Mouse (Mus musculus): ENCODE measurements around the gene Xpo6. TPM values are rescaled to one million over a fixed set of nuclear protein-coding genes. Genes with fewer than 3 reads are reported as not detected.
A peak's percentile ranks its signal among the peaks of the same experiment; 100 is the strongest.

Gene Xpo6
- polyA plus RNA-seq, 1 experiment from 2014 or later = 56.2 TPM

DNA sequence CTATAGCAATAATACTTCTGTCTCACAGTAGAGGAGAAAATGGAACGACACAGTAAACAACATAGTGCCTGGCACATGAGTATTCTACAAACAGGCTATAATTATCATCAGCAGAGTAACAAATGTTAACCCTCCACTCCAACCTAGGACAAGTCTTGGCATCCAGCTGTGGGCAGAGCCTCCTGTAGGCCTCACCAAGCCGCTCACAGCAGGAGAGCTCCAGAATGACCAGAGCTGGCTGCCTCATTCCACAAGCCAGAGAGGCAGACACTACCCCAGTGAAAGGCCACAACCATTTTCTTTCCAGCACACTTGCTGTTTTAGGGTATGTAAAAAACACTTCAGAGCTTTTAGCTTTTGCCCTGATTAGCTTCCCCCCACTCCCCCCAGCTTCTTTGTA lies 72.6 kb downstream of the Xpo6 start:
- no peak overlapping the region for H3K9ac ChIP-seq (ENCODE audit: low read length)
- no peak overlapping the region for H3K4me3 ChIP-seq (ENCODE audit: low read depth, low read length)
- ATAC-seq (ENCODE audit: low FRiP score) = no peak
- no peaks in the 10 kb centered on the region for H3K9me3 ChIP-seq (ENCODE audit: control insufficient read depth, low read length)
- H3K4me1 ChIP-seq (ENCODE audit: control insufficient read depth, insufficient read depth, low read length) = no peaks in the 10 kb centered on the region
- 80% methylated on average over 2 of the region's 2 CpGs for WGBS
- no peaks in the 10 kb centered on the region for H3K27me3 ChIP-seq (ENCODE audit: control insufficient read depth, insufficient read depth, low read length)
- peak; percentile 23 for DNase-seq (ENCODE audit: low spot score, missing footprints)
- peaks cover 12% of the 10 kb centered on the region; the same call in 1 of the 2 replicates for H3K36me3 ChIP-seq (ENCODE audit: control insufficient read depth, insufficient read depth, low read length)
- no peak overlapping the region for H3K4me2 ChIP-seq
- no peak overlapping the region for H3K27ac ChIP-seq (ENCODE audit: low read depth, low read length)

DNA sequence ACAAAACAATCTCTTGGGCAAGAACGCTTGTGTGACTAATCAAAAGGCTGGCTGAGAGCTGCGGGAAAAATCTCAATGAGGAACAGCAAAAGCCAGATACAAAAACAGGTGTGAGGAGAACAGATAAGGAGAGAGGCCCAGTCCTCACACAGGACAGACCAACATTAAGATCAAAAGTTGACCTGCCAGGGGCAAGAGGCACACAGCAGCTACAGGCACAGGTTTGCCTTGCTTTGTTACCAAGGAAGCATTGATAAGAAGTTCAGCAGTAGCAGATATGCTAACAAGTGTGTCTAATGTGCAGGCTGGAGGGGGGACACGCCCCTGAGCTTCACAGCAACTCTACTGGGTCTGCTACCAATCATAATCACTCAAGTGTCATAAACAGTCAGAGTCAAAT lies 73.8 kb downstream of the Xpo6 start:
- H3K27me3 ChIP-seq (ENCODE audit: control insufficient read depth, insufficient read depth, low read length) = no peaks in the 10 kb centered on the region
- no peak overlapping the region for H3K4me2 ChIP-seq
- H3K9me3 ChIP-seq (ENCODE audit: control insufficient read depth, low read length) = no peaks in the 10 kb centered on the region
- 83% methylated on average over 3 of the region's 3 CpGs for WGBS
- no peak overlapping the region for H3K27ac ChIP-seq (ENCODE audit: low read depth, low read length)
- H3K4me3 ChIP-seq (ENCODE audit: low read depth, low read length) = no peak overlapping the region
- no peak overlapping the region for H3K9ac ChIP-seq (ENCODE audit: low read length)
- DNase-seq (ENCODE audit: low spot score, missing footprints) (peak; percentile 8), ATAC-seq (ENCODE audit: low FRiP score) (no peak)
- peaks cover 12% of the 10 kb centered on the region; the same call in 1 of the 2 replicates for H3K36me3 ChIP-seq (ENCODE audit: control insufficient read depth, insufficient read depth, low read length)
- H3K4me1 ChIP-seq (ENCODE audit: control insufficient read depth, insufficient read depth, low read length) = no peaks in the 10 kb centered on the region

DNA sequence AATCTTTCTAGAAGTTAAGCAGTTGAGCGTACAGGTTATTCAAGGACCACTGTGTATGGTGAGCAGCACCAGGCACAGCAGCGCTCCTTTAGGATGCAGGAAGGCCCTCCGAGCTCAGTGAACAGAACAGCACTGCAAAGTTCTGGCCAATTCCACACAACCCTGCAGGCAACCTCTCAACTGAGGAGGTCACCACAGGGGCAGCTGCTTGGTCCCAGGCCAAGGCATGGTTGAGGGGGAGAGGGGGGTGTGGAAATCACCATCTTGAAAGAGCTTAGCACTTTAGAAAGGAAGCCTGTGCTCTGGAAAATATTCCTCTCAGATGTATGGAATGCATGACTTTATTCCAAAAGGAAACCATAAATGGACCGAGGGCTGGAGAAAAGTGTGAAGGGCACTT lies 78.8 kb downstream of the Xpo6 start:
- Histone ChIP-seq H3K36me3 (ENCODE audit: control insufficient read depth, insufficient read depth, low read length) (peaks cover 12% of the 10 kb centered on the region; the same call in 1 of the 2 replicates), H3K9ac (ENCODE audit: low read length) (no peak overlapping the region), H3K4me2 (no peak overlapping the region), H3K9me3 (ENCODE audit: control insufficient read depth, low read length) (no peaks in the 10 kb centered on the region), H3K27ac (ENCODE audit: low read depth, low read length) (no peak overlapping the region), H3K4me1 (ENCODE audit: control insufficient read depth, insufficient read depth, low read length) (no peaks in the 10 kb centered on the region), H3K27me3 (ENCODE audit: control insufficient read depth, insufficient read depth, low read length) (no peaks in the 10 kb centered on the region), H3K4me3 (ENCODE audit: low read depth, low read length) (no peak overlapping the region)
- ATAC-seq (ENCODE audit: low FRiP score) = no peak
- no peak for DNase-seq (ENCODE audit: low spot score, missing footprints)
- 97% methylated on average over 4 of the region's 4 CpGs for WGBS

DNA sequence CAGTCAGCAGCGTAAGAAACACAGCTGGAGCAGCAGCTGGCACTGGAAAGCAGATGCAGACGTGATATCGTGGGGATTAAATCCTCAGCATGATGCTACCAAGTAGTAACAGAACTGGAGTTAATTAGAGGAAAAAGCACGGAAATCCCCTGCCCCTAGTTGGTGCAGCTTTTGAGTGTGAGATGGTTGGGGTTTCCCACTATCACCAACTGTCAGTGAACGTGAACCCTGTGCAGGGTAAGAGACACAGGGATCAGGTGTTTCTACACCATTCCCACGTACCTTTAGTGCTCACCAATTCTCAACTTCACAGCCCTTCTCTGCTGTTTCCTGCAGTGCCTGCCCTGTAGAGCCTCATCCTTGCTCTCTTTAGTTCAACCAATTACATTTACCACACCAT lies 80.5 kb downstream of the Xpo6 start:
- 61% methylated on average over 6 of the region's 6 CpGs for WGBS
- Histone ChIP-seq H3K4me2 (no peak overlapping the region), H3K9ac (ENCODE audit: low read length) (no peak overlapping the region), H3K9me3 (ENCODE audit: control insufficient read depth, low read length) (no peaks in the 10 kb centered on the region), H3K27me3 (ENCODE audit: control insufficient read depth, insufficient read depth, low read length) (no peaks in the 10 kb centered on the region), H3K4me1 (ENCODE audit: control insufficient read depth, insufficient read depth, low read length) (no peaks in the 10 kb centered on the region), H3K4me3 (ENCODE audit: low read depth, low read length) (no peak overlapping the region), H3K27ac (ENCODE audit: low read depth, low read length) (no peak overlapping the region), H3K36me3 (ENCODE audit: control insufficient read depth, insufficient read depth, low read length) (peaks cover 14% of the 10 kb centered on the region; the same call in 1 of the 2 replicates)
- DNase-seq (ENCODE audit: low spot score, missing footprints) (no peak), ATAC-seq (ENCODE audit: low FRiP score) (no peak)

DNA sequence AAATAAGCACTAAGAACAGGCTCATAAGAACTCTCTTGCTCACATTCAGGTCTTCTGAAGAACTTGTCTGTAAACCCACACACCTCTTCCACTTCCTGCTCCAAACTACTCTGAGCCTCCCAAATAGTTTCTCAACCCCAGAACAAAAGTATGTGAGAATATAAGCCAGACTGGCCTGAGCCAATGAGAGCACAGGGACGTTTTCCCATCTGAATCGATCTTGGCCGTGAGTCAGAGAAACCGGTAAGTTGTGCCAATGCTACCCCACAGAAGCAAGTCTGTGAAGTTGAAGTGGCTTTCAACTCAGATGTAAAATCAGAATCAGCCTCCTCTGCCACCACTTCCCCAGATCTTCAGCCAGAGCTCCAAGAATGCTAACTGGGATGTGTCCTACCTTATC lies 87.0 kb downstream of the Xpo6 start:
- 89% methylated on average over 4 of the region's 4 CpGs for WGBS
- no peaks in the 10 kb centered on the region for H3K9me3 ChIP-seq (ENCODE audit: control insufficient read depth, low read length)
- no peak overlapping the region for H3K4me3 ChIP-seq (ENCODE audit: low read depth, low read length)

DNA sequence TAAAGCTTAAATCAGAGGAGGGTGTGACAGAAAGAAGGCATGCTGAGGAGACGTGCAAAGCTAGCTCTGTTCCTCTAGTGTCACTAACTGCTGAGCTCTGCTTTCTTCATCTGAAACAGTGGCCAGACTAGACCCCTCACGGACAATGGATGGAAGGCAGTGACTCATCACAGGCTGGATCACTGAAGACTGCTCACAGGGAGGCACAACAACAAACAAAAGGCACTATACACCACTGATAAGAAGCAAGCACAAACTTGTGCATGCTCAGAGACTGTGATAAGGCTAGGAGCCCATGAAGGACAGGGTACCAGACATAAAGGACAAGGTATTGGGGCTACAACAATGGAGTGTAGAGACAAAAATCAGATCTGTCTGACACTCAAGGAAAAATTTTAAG lies 89.1 kb downstream of the Xpo6 start:
- DNase-seq (ENCODE audit: low spot score, missing footprints) = no peak
- no peak for ATAC-seq (ENCODE audit: low FRiP score)
- H3K9me3 ChIP-seq (ENCODE audit: control insufficient read depth, low read length) = no peaks in the 10 kb centered on the region
- H3K27me3 ChIP-seq (ENCODE audit: control insufficient read depth, insufficient read depth, low read length) = no peaks in the 10 kb centered on the region
- no peak overlapping the region for H3K4me2 ChIP-seq
- H3K9ac ChIP-seq (ENCODE audit: low read length) = no peak overlapping the region
- 82% methylated on average over 2 of the region's 2 CpGs for WGBS
- H3K27ac ChIP-seq (ENCODE audit: low read depth, low read length) = no peak overlapping the region
- peaks cover 30% of the 10 kb centered on the region for H3K36me3 ChIP-seq (ENCODE audit: control insufficient read depth, insufficient read depth, low read length)
- H3K4me3 ChIP-seq (ENCODE audit: low read depth, low read length) = no peak overlapping the region
- no peaks in the 10 kb centered on the region for H3K4me1 ChIP-seq (ENCODE audit: control insufficient read depth, insufficient read depth, low read length)

More for the DNA sequence above, 87.0 kb downstream of the Xpo6 start:
- ATAC-seq (ENCODE audit: low FRiP score) = no peak
- Histone ChIP-seq H3K36me3 (ENCODE audit: control insufficient read depth, insufficient read depth, low read length) (peaks cover 14% of the 10 kb centered on the region), H3K4me1 (ENCODE audit: control insufficient read depth, insufficient read depth, low read length) (no peaks in the 10 kb centered on the region), H3K4me2 (no peak overlapping the region), H3K27me3 (ENCODE audit: control insufficient read depth, insufficient read depth, low read length) (no peaks in the 10 kb centered on the region), H3K27ac (ENCODE audit: low read depth, low read length) (no peak overlapping the region), H3K9ac (ENCODE audit: low read length) (no peak overlapping the region)
- no peak for DNase-seq (ENCODE audit: low spot score, missing footprints)

DNA sequence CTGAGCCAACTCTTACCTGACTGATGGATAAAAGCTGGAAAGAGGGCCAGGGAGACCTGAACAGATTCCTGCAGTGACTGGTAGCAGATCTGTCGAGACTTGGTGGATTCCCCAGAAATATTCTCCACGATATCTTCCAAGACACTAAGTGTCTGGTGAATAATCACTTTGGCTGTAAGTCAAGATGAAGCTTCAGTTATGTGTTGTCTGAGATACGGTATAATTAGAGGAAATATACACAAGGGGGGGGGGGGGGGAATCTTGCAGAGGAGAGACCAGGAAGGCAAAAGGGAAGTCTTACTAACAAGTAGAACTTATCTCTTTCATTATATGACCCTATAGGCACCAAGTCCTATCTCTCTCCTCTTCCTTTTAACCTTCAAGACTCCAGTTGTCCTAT lies 90.4 kb downstream of the Xpo6 start:
- no peaks in the 10 kb centered on the region for H3K27me3 ChIP-seq (ENCODE audit: control insufficient read depth, insufficient read depth, low read length)
- H3K36me3 ChIP-seq (ENCODE audit: control insufficient read depth, insufficient read depth, low read length) = peaks cover 28% of the 10 kb centered on the region
- DNase-seq (ENCODE audit: low spot score, missing footprints) (peak; percentile 2), ATAC-seq (ENCODE audit: low FRiP score) (no peak)
- WGBS = 94% methylated on average over 3 of the region's 3 CpGs
- no peak overlapping the region for H3K9ac ChIP-seq (ENCODE audit: low read length)
- H3K4me3 ChIP-seq (ENCODE audit: low read depth, low read length) = no peak overlapping the region
- no peaks in the 10 kb centered on the region for H3K9me3 ChIP-seq (ENCODE audit: control insufficient read depth, low read length)
- H3K27ac ChIP-seq (ENCODE audit: low read depth, low read length) = no peak overlapping the region
- H3K4me1 ChIP-seq (ENCODE audit: control insufficient read depth, insufficient read depth, low read length) = no peaks in the 10 kb centered on the region
- H3K4me2 ChIP-seq = no peak overlapping the region

DNA sequence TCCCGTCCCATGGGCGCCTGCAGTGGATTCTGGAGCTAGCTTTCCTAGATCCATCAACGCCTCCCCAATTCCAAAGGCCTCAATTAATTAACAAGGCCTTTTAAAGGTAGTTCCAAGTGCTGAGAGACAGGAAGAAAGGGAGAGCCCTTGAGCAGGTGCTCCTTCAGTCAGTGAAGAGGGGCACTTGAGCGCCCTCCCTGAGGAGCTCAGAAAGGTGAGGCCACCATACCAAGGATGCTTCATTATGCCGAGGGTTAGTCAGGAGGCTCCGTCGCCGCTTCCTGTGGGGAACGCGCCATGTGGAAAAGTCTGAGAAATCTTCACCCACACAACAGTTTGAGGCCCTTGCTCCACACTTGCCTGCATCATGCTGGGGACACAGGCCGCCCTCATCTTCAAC lies 99.9 kb downstream of the Xpo6 start:
- H3K9me3 ChIP-seq (ENCODE audit: control insufficient read depth, low read length) = no peaks in the 10 kb centered on the region
- DNase-seq (ENCODE audit: low spot score, missing footprints) (no peak), ATAC-seq (ENCODE audit: low FRiP score) (no peak)
- H3K4me2 ChIP-seq = no peak overlapping the region
- no peaks in the 10 kb centered on the region for H3K4me1 ChIP-seq (ENCODE audit: control insufficient read depth, insufficient read depth, low read length)
- no peaks in the 10 kb centered on the region for H3K27me3 ChIP-seq (ENCODE audit: control insufficient read depth, insufficient read depth, low read length)
- H3K27ac ChIP-seq (ENCODE audit: low read depth, low read length) = no peak overlapping the region
- H3K9ac ChIP-seq (ENCODE audit: low read length) = no peak overlapping the region
- peaks cover 25% of the 10 kb centered on the region for H3K36me3 ChIP-seq (ENCODE audit: control insufficient read depth, insufficient read depth, low read length)
- H3K4me3 ChIP-seq (ENCODE audit: low read depth, low read length) = no peak overlapping the region
- WGBS = 92% methylated on average over 11 of the region's 11 CpGs

DNA sequence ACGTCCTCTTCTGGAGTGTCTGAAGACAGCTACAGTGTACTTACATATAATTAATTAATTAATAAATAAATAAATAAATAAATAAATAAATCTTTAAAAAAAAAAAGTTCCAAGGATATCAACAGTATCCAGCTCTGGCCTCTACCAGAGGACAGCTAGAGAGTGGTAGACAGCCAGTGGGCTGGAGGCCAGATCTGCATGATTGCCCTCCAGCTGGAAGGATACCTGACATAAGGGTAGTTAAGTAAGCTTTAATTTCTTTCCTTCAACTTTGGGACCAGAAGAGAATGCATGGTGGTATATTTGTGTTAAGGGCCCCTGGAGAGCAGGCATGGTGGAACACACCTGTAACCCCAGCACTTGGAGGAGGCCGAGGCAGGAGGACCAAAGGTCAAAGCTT lies 100.5 kb downstream of the Xpo6 start:
- DNase-seq (ENCODE audit: low spot score, missing footprints) = no peak
- Histone ChIP-seq H3K4me1 (ENCODE audit: control insufficient read depth, insufficient read depth, low read length) (no peaks in the 10 kb centered on the region), H3K27me3 (ENCODE audit: control insufficient read depth, insufficient read depth, low read length) (no peaks in the 10 kb centered on the region), H3K4me2 (no peak overlapping the region), H3K9ac (ENCODE audit: low read length) (no peak overlapping the region), H3K36me3 (ENCODE audit: control insufficient read depth, insufficient read depth, low read length) (peaks cover 24% of the 10 kb centered on the region), H3K27ac (ENCODE audit: low read depth, low read length) (no peak overlapping the region), H3K9me3 (ENCODE audit: control insufficient read depth, low read length) (no peaks in the 10 kb centered on the region), H3K4me3 (ENCODE audit: low read depth, low read length) (no peak overlapping the region)
- no peak for ATAC-seq (ENCODE audit: low FRiP score)
- 91% methylated on average over 2 of the region's 2 CpGs for WGBS

Data from midbrain, embryonic 11.5 days (tissue).